ENCODE assay signal across 14 mouse cellular contexts in genomic region chr9:59941885-59942350, GRCm38 (mm10). TPM values are rescaled to one million over a fixed set of nuclear protein-coding genes. Genes with fewer than 3 reads are reported as not detected.
A peak's percentile ranks its signal among the peaks of the same experiment; 100 is the strongest.
DNase-seq lines count a peak whose midpoint lies in the region; ATAC-seq and TF ChIP-seq lines count a peak whose summit lies in the region.
"Had no signal": no experiment of that assay in that cellular context is flagged by ENCODE, and none has a peak within 500 bp of the region (broad histone marks: within the 10 kb centered on the region; RNA-seq: fewer than 3 reads in every experiment).

No protein-coding gene starts in this region.

- H3K27me3 ChIP-seq in embryonic facial prominence, embryonic 12.5 days = no peaks in the 10 kb centered on the region
- H3K27me3 ChIP-seq in embryonic facial prominence, embryonic 10.5 days (replicated peaks; ENCODE audit: low read depth, poor library complexity, severe bottlenecking) = no peaks in the 10 kb centered on the region
- H3K27me3 ChIP-seq in midbrain, embryonic 11.5 days (ENCODE audit: control insufficient read depth, insufficient read depth, low read length) = no peaks in the 10 kb centered on the region
- no peaks in the 10 kb centered on the region for H3K27me3 ChIP-seq in midbrain, embryonic 13.5 days
- no peaks in the 10 kb centered on the region for H3K27me3 ChIP-seq in limb, embryonic 12.5 days
- H3K27me3 ChIP-seq in cerebellum, adult 2 months (ENCODE audit: control insufficient read depth, insufficient read depth, low read length) = no peaks in the 10 kb centered on the region

- no peaks in the 10 kb centered on the region for H3K9me3 ChIP-seq in embryonic facial prominence, embryonic 12.5 days
- H3K9me3 ChIP-seq in embryonic facial prominence, embryonic 10.5 days = no peaks in the 10 kb centered on the region
- no peaks in the 10 kb centered on the region for H3K9me3 ChIP-seq in midbrain, embryonic 11.5 days (ENCODE audit: control insufficient read depth, low read length)
- no peaks in the 10 kb centered on the region for H3K9me3 ChIP-seq in midbrain, embryonic 13.5 days
- H3K9me3 ChIP-seq in limb, embryonic 12.5 days = no peaks in the 10 kb centered on the region
- H3K9me3 ChIP-seq: forebrain, embryonic 10.5 days had no signal

- TF ChIP-seq CTCF in cerebellum, adult 2 months (IDR thresholded peaks at IDR 0.05; ENCODE audit: borderline replicate concordance, insufficient read depth, low read depth, low read length) = no peak

- H3K27ac ChIP-seq in embryonic facial prominence, embryonic 12.5 days = 0 out of 2 replicates have a peak overlapping the region, but pooled peaks have one; percentile 1
- no peak overlapping the region for H3K27ac ChIP-seq in embryonic facial prominence, embryonic 10.5 days (replicated peaks)
- H3K27ac ChIP-seq in midbrain, embryonic 11.5 days (ENCODE audit: low read depth, low read length) = no peak overlapping the region
- H3K27ac ChIP-seq in midbrain, embryonic 13.5 days = no peak overlapping the region
- H3K27ac ChIP-seq in limb, embryonic 12.5 days = peak overlapping the region; percentile 54; the same call in 1 of the 2 replicates
- no peak overlapping the region for H3K27ac ChIP-seq in cerebellum, adult 2 months (ENCODE audit: insufficient read depth, low read length)
- H3K27ac ChIP-seq: forebrain, embryonic 10.5 days had no signal

- no peak overlapping the region for H3K4me2 ChIP-seq in embryonic facial prominence, embryonic 12.5 days (replicated peaks)
- H3K4me2 ChIP-seq in midbrain, embryonic 11.5 days = no peak overlapping the region
- no peak overlapping the region for H3K4me2 ChIP-seq in midbrain, embryonic 13.5 days (replicated peaks)
- H3K4me2 ChIP-seq in limb, embryonic 12.5 days = no peak overlapping the region

- 64% methylated on average over 9 of the region's 9 CpGs for WGBS in embryonic facial prominence, embryonic 12.5 days
- WGBS in embryonic facial prominence, embryonic 10.5 days = 73% methylated on average over 9 of the region's 9 CpGs
- 75% methylated on average over 9 of the region's 9 CpGs for WGBS in midbrain, embryonic 11.5 days
- 78% methylated on average over 9 of the region's 9 CpGs for WGBS in midbrain, embryonic 13.5 days
- WGBS in limb, embryonic 12.5 days = 53% methylated on average over 9 of the region's 9 CpGs
- WGBS in cerebellum, adult 2 months = 84% methylated on average over 9 of the region's 9 CpGs

- no peak overlapping the region for H3K4me3 ChIP-seq in embryonic facial prominence, embryonic 12.5 days
- H3K4me3 ChIP-seq in embryonic facial prominence, embryonic 10.5 days = no peak overlapping the region
- H3K4me3 ChIP-seq in midbrain, embryonic 11.5 days (ENCODE audit: low read depth, low read length) = no peak overlapping the region
- H3K4me3 ChIP-seq in midbrain, embryonic 13.5 days (replicated peaks) = no peak overlapping the region
- H3K4me3 ChIP-seq in limb, embryonic 12.5 days (replicated peaks) = no peak overlapping the region
- H3K4me3 ChIP-seq in cerebellum, adult 2 months (replicated peaks; ENCODE audit: insufficient read depth, low read depth, low read length) = no peak overlapping the region
- H3K4me3 ChIP-seq: forebrain, embryonic 10.5 days had no signal

- ATAC-seq in embryonic facial prominence, embryonic 12.5 days (ENCODE audit: insufficient number of reproducible peaks, insufficient read depth, low FRiP score, low TSS enrichment) = no peak
- ATAC-seq in midbrain, embryonic 11.5 days (ENCODE audit: low FRiP score) = no peak
- no peak for ATAC-seq in midbrain, embryonic 13.5 days
- ATAC-seq in limb, embryonic 12.5 days (ENCODE audit: insufficient number of reproducible peaks, insufficient read depth, low FRiP score, low TSS enrichment, low read depth) = no peak
- no peak for ATAC-seq in cerebellum, adult (ENCODE audit: insufficient number of reproducible peaks, low FRiP score, low TSS enrichment)

- H3K4me1 ChIP-seq in embryonic facial prominence, embryonic 12.5 days = peaks cover 5% of the 10 kb centered on the region; the same call in 1 of the 2 replicates
- H3K4me1 ChIP-seq in embryonic facial prominence, embryonic 10.5 days = peaks cover 14% of the 10 kb centered on the region
- no peaks in the 10 kb centered on the region for H3K4me1 ChIP-seq in midbrain, embryonic 11.5 days (ENCODE audit: control insufficient read depth, insufficient read depth, low read length)
- H3K4me1 ChIP-seq in midbrain, embryonic 13.5 days (replicated peaks) = no peaks in the 10 kb centered on the region
- peaks cover 39% of the 10 kb centered on the region for H3K4me1 ChIP-seq in limb, embryonic 12.5 days (replicated peaks)
- no peaks in the 10 kb centered on the region for H3K4me1 ChIP-seq in cerebellum, adult 2 months (ENCODE audit: control insufficient read depth, insufficient read depth, low read length)

- no peak for DNase-seq in embryonic facial prominence, embryonic 10.5 days (ENCODE audit: low spot score)
- DNase-seq in midbrain, embryonic 11.5 days (ENCODE audit: low spot score, missing footprints) = peak; percentile 76
- peak; percentile 50 for DNase-seq in thymus, postnatal 14 days
- DNase-seq in cerebellum, adult 2 months = no peak
- DNase-seq: cerebellum, postnatal 25 days; left cerebral cortex, postnatal 4 days; retina, postnatal 1 day had no signal

- no peak for TF ChIP-seq POLR2A in cerebellum, adult 2 months (IDR thresholded peaks at IDR 0.05; ENCODE audit: borderline replicate concordance, insufficient read depth, low read length)

- H3K36me3 ChIP-seq in embryonic facial prominence, embryonic 12.5 days = no peaks in the 10 kb centered on the region
- no peaks in the 10 kb centered on the region for H3K36me3 ChIP-seq in embryonic facial prominence, embryonic 10.5 days (replicated peaks)
- no peaks in the 10 kb centered on the region for H3K36me3 ChIP-seq in midbrain, embryonic 11.5 days (ENCODE audit: control insufficient read depth, insufficient read depth, low read length)
- H3K36me3 ChIP-seq in midbrain, embryonic 13.5 days = no peaks in the 10 kb centered on the region
- no peaks in the 10 kb centered on the region for H3K36me3 ChIP-seq in limb, embryonic 12.5 days
- H3K36me3 ChIP-seq: forebrain, embryonic 10.5 days had no signal

- H3K9ac ChIP-seq in embryonic facial prominence, embryonic 12.5 days = no peak overlapping the region
- H3K9ac ChIP-seq in midbrain, embryonic 11.5 days (ENCODE audit: low read length) = no peak overlapping the region
- H3K9ac ChIP-seq in midbrain, embryonic 13.5 days (replicated peaks) = no peak overlapping the region
- no peak overlapping the region for H3K9ac ChIP-seq in limb, embryonic 12.5 days (replicated peaks)

RNA-seq across cellular contexts. Expression of gene Nr2e3, which starts 18.5 kb away (rescaled TPM):
- polyA plus RNA-seq in embryonic facial prominence, embryonic 12.5 days (2016; fragmentation: Nextera tagmentation; extraction: Ambion mirVana) = 0.97 and 1.4 TPM in 2 replicates
- polyA plus RNA-seq in embryonic facial prominence, embryonic 10.5 days (2016; fragmentation: Nextera tagmentation; extraction: Ambion mirVana) = 0.21 and 0.51 TPM in 2 replicates
- polyA plus RNA-seq in midbrain, embryonic 11.5 days (2014; fragmentation: Nextera tagmentation; extraction: Ambion mirVana) = not detected in 2 replicates
- not detected in 2 replicates for polyA plus RNA-seq in midbrain, embryonic 13.5 days (2015; fragmentation: Nextera tagmentation; extraction: Ambion mirVana)
- polyA plus RNA-seq in limb, embryonic 12.5 days (2016; fragmentation: Nextera tagmentation; extraction: Ambion mirVana) = 2.3 and 3.1 TPM in 2 replicates
- not detected in 2 replicates for polyA plus RNA-seq in cerebellum, adult 2 months (2012; rRNA removed)
- polyA plus RNA-seq: forebrain, embryonic 10.5 days; gonadal fat pad, adult 2 months; midbrain, postnatal 0 days had no signal

Comparison
In these comparisons a context has a peak if more than half of its experiments do, and no peak if none do; other contexts are left out.
1. H3K27ac ChIP-seq: peak in embryonic facial prominence, embryonic 12.5 days (single experiment) and limb, embryonic 12.5 days (single experiment); none in embryonic facial prominence, embryonic 10.5 days (single experiment), midbrain, embryonic 11.5 days (single experiment), midbrain, embryonic 13.5 days (single experiment) and cerebellum, adult 2 months (single experiment).
2. DNase-seq: peak in midbrain, embryonic 11.5 days (single experiment) and thymus, postnatal 14 days (single experiment); none in embryonic facial prominence, embryonic 10.5 days (single experiment) and cerebellum, adult 2 months (0 of 2).